Mouse (Mus musculus): ENCODE results near the gene Psg16. TPM values are rescaled to one million over a fixed set of nuclear protein-coding genes. Genes with fewer than 3 reads are reported as not detected.

Psg16 gene
- total and polyA plus RNA-seq, 3 experiments = 0.23 to 0.67 TPM; not detected in 1

- H3K36me3 ChIP-seq (ENCODE audit: control insufficient read depth in 1 of 2, insufficient read depth in 2 of 2, low read length in 2 of 2) = peaks cover 0 to 9% of the 10 kb centered on the region in 2 experiments; a peak in 2 of 4 replicates
- DNase-seq (ENCODE audit: low read depth, low spot score) = no peak
- no peak overlapping the region for H3K27ac ChIP-seq (ENCODE audit: control insufficient read depth, low read depth, low read length)
- H3K4me1 ChIP-seq (ENCODE audit: control insufficient read depth in 1 of 2, insufficient read depth in 2 of 2, low read length in 2 of 2) = no peaks in the 10 kb centered on the region
- H3K9ac ChIP-seq (ENCODE audit: control insufficient read depth, low read depth, low read length, poor library complexity, severe bottlenecking) = no peak overlapping the region
- no peaks in the 10 kb centered on the region for H3K27me3 ChIP-seq (ENCODE audit: control insufficient read depth in 1 of 2, insufficient read depth in 2 of 2, low read length in 2 of 2)
- TF ChIP-seq UBTF (IDR thresholded peaks at IDR 0.05; ENCODE audit: borderline replicate concordance, insufficient read depth, low read depth, low read length) (no peak), JUND (IDR thresholded peaks at IDR 0.05; ENCODE audit: low read depth, low read length) (no peak), POLR2AphosphoS5 (IDR thresholded peaks at IDR 0.05; ENCODE audit: borderline replicate concordance, low read depth, low read length) (no peak), HCFC1 (IDR thresholded peaks at IDR 0.05; ENCODE audit: low read depth, low read length) (no peak), SIN3A (IDR thresholded peaks at IDR 0.05; ENCODE audit: low read length) (no peak), MAZ (IDR thresholded peaks at IDR 0.05; ENCODE audit: low read depth, low read length) (no peak), MEF2A (IDR thresholded peaks at IDR 0.05; ENCODE audit: extremely low read depth, insufficient replicate concordance, low read depth, low read length, poor library complexity, severe bottlenecking) (no peak), TAL1 (IDR thresholded peaks at IDR 0.05; ENCODE audit: low read length) (no peak), CHD2 (IDR thresholded peaks at IDR 0.05; ENCODE audit: low read length) (no peak), MAFK (IDR thresholded peaks at IDR 0.05; ENCODE audit: borderline replicate concordance, low read depth, low read length) (no peak), BHLHE40 (IDR thresholded peaks at IDR 0.05; ENCODE audit: borderline replicate concordance, low read depth, low read length) (no peak), USF1 (IDR thresholded peaks at IDR 0.05; ENCODE audit: low read depth, low read length) (no peak), ZNF384 (IDR thresholded peaks at IDR 0.05; ENCODE audit: low read depth, low read length) (no peak)
- H3K79me2 ChIP-seq (ENCODE audit: control insufficient read depth, insufficient read depth, low read length, poor library complexity) = no peaks in the 10 kb centered on the region
- no peaks in the 10 kb centered on the region for H3K9me3 ChIP-seq (replicated peaks; ENCODE audit: insufficient read depth, low read length)
- H3K4me3 ChIP-seq (ENCODE audit: control insufficient read depth in 1 of 2, insufficient read depth in 1 of 2, low read depth in 2 of 2, low read length in 2 of 2) = no peak overlapping the region
Observed at GRCm38 (mm10) chr7:17047041-17047682, 26.7 kb upstream of the Psg16 start.

- Histone ChIP-seq H3K79me2 (ENCODE audit: control insufficient read depth, insufficient read depth, low read length, poor library complexity) (no peaks in the 10 kb centered on the region), H3K9ac (ENCODE audit: control insufficient read depth, low read depth, low read length, poor library complexity, severe bottlenecking) (no peak overlapping the region), H3K27ac (ENCODE audit: control insufficient read depth, low read depth, low read length) (no peak overlapping the region), H3K4me1 (ENCODE audit: control insufficient read depth in 1 of 2, insufficient read depth in 2 of 2, low read length in 2 of 2) (no peaks in the 10 kb centered on the region), H3K4me3 (ENCODE audit: control insufficient read depth in 1 of 2, insufficient read depth in 1 of 2, low read depth in 2 of 2, low read length in 2 of 2) (no peak overlapping the region), H3K27me3 (ENCODE audit: control insufficient read depth in 1 of 2, insufficient read depth in 2 of 2, low read length in 2 of 2) (no peaks in the 10 kb centered on the region), H3K9me3 (replicated peaks; ENCODE audit: insufficient read depth, low read length) (no peaks in the 10 kb centered on the region), H3K36me3 (ENCODE audit: control insufficient read depth in 1 of 2, insufficient read depth in 2 of 2, low read length in 2 of 2) (peaks cover 0 to 9% of the 10 kb centered on the region in 2 experiments; a peak in 2 of 4 replicates)
- TF ChIP-seq GABPA (IDR thresholded peaks at IDR 0.05; ENCODE audit: low read depth, low read length) = no peak
- TF ChIP-seq USF2 (IDR thresholded peaks at IDR 0.05; ENCODE audit: borderline replicate concordance in 1 of 2, insufficient read depth in 1 of 2, low read depth in 1 of 2, low read length in 2 of 2) = no peak
- no peak for TF ChIP-seq ELF1 (IDR thresholded peaks at IDR 0.05; ENCODE audit: low read depth, low read length)
- no peak for TF ChIP-seq ZMIZ1 (IDR thresholded peaks at IDR 0.05; ENCODE audit: low read depth, low read length)
- no peak for TF ChIP-seq GATA1 (IDR thresholded peaks at IDR 0.05; ENCODE audit: low read depth, low read length)
- TF ChIP-seq HCFC1 (IDR thresholded peaks at IDR 0.05; ENCODE audit: low read depth, low read length) = no peak
- TF ChIP-seq E2F4 (IDR thresholded peaks at IDR 0.05; ENCODE audit: borderline replicate concordance, low read depth, low read length) = no peak
- TF ChIP-seq ZC3H11A (IDR thresholded peaks at IDR 0.05; ENCODE audit: low read depth, low read length) = no peak
- TF ChIP-seq ZKSCAN1 (IDR thresholded peaks at IDR 0.05; ENCODE audit: low read depth, low read length) = no peak
- TF ChIP-seq MYB (IDR thresholded peaks at IDR 0.05; ENCODE audit: low read depth, low read length) = no peak
- no peak for TF ChIP-seq SIN3A (IDR thresholded peaks at IDR 0.05; ENCODE audit: low read length)
- TF ChIP-seq MEF2A (IDR thresholded peaks at IDR 0.05; ENCODE audit: extremely low read depth, insufficient replicate concordance, low read depth, low read length, poor library complexity, severe bottlenecking) = no peak
- no peak for TF ChIP-seq CHD1 (IDR thresholded peaks at IDR 0.05; ENCODE audit: low read depth, low read length)
- no peak for TF ChIP-seq MAFK (IDR thresholded peaks at IDR 0.05; ENCODE audit: borderline replicate concordance, low read depth, low read length)
- no peak for DNase-seq (ENCODE audit: low read depth, low spot score)
Observed at GRCm38 (mm10) chr7:17048431-17049190, 25.2 kb upstream of the Psg16 start.
